Mouse (Mus musculus): ENCODE measurements around the gene Crtap.
"Not testable (repeated sequence)": the region's sequence is repeated elsewhere in the genome, so short reads cannot be mapped to it uniquely, and the experiment has no call there.

Gene Crtap

DNA sequence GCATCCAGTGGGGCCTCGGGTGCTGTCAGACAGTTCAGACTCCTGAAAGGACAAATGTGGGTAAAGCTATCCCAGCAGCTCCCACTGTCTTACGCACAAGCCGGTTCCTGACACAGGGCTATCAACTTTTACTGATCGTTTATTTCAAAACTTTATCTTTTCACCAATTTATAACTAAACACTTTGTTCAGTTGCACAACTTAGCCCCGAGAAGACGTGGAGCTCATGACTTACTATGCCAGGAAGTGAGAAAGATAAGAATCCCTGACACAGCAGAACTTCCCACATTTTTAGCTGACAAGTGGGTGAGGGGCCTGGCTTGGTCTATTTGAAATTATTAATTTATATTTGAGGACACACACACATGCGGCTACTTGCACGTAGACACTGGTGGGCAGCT, 4.2 kb upstream of the Crtap start:
- no peak for DNase-seq

GRCm38 (mm10) chr9:114394136-114394535, 3.7 kb upstream of the Crtap start:
- DNase-seq = not testable (repeated sequence)

- DNase-seq = no peak
These were observed 237 bp upstream of the Crtap start for GRCm38 (mm10) chr9:114390749-114391075.

DNA sequence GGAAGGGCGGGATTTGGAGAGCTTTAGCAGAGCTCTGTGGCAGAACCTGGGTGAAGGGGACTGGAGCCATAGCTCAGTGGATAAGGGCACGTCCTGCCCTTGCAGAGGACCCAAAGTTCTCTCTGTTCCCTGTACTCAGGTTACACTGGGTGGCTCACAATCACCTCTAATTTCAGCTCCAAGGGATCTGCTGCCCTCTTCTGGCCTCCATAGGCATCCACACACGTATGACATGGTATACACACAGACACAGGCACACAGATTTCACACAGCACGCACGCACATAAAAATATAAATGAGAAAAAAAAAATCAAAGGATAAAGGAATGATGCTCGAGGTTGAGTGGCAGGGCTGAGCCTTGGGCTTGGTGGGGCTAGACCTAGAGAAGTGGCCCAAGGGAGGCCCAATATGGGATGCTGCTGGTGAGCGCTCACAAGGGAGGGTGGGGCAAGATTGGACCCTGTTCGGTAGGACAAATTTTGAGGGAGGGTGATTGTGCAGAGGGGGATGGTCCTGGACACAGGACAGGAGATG, 1.0 kb downstream of the Crtap start:
- no peak for DNase-seq

- no peak for DNase-seq
These were observed 1.6 kb downstream of the Crtap start for GRCm38 (mm10) chr9:114388701-114389370.

DNA sequence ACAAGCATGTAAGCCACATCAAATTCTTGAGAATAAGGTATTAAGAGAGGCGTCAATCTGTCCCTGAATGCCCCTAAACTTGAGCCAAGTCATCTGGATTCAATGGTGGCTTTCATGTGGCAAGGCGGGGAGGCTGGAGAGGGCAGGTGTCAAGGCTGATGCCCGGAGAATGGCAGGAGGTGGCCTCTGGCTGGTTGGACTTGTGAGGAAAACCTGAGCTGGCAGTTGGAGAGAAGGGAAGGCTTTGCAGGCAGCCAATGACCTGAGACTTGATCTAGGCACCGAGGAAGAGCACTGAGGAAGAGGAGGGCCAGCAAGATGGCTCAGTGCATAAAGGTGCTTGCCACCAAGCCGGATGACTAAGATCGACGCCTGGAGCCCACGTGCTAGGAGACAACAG, 2.2 kb downstream of the Crtap start:
- no peak for DNase-seq

DNA sequence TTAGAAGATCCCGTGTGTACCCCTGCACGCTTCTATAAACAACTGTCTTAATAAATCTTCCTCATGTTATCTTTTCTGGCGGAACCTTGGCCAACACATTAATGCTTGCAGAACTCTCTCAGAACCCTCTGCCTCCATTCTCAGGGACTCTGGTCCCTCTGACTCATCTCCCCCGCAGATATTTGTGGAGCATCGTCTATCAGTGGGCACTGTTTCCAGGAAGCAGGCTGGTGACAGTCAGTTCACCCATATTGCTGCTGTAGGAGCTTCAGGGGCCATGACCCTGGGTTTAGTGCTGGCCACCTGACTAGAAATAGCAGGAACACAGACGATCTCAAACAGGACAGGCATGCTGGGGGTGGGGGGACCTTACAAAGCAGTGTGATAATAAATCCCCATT, 3.4 kb downstream of the Crtap start:
- no peak for DNase-seq

DNA sequence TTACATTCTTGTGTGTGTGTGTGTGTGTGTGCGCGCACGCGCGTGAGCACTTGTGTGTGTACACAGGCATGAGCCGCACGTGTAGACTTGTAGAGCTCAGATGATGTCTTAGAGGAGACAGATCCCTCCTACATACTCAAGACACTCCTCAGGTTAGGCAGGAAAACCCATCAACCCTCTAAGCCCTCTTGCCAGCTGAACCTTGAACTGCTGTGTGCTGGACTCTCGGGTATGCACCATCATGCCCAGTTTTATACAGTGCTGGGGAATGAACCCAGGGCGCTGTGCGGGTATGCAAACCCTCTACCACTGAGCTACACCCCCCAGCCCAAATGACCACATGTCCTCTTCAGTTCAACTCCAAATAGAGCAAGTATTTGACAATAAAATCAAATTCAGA, 5.3 kb downstream of the Crtap start:
- DNase-seq = peak; percentile 58

DNA sequence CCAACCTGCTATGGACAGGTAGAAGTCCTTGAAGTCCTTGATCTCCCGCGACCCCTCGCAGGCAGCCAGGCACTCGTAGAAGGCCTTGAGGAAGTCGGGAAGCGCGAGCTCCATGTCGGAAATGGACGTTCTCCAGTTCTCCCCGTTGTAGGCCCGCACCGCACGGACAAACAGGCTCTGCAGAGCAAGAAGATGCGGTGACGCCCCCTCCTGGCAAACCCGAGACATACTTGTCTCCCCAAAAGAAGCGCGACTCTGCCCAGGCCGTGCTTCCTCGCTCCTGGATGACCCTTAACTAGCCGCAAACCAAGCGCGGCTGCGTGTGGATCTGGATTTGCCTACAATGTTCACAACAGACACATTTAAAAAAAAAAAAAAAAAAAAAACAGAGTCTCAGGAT, 5.8 kb downstream of the Crtap start:
- no peak for DNase-seq

DNA sequence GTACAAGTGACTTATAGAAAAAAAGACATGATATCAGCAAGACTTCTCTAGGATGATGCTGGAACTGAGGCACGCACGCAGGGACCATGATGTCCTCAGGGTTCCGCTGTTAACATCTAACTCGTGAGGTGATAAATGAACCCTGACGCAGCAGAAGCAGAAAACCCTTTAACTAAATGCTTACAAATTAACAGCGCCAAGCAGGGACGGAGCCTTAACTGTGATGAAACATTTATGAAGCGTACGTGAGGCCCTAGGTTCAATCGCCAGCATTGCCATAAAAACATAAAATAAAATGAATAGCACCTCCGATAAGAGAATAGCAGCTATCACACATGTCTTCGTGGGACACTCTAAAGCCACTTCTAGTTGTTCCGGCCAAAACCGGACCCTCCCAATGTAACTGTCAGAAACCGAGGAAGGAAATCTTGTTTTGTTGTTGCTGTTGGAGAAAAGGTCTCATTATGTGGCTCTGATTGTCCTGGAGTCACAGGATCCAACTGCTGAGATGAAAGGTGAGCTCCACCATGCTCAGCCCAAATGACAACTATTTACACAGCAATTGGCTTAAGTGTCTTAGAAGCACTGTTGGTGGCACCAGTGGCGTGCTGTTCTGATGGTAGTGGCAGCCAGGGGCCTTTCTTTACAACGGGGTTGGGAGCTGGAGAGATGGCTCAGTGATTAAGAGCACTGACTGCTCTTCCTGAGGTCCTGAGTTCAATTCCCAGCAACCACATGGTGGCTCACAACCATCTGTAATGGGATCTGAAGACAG, 7.4 kb downstream of the Crtap start:
- no peak for DNase-seq

- peak; percentile 19 for DNase-seq
These were observed 9.4 kb downstream of the Crtap start for GRCm38 (mm10) chr9:114380881-114381733.

- DNase-seq = peak; percentile 33
These were observed 10.6 kb downstream of the Crtap start for GRCm38 (mm10) chr9:114379871-114380270.

DNA sequence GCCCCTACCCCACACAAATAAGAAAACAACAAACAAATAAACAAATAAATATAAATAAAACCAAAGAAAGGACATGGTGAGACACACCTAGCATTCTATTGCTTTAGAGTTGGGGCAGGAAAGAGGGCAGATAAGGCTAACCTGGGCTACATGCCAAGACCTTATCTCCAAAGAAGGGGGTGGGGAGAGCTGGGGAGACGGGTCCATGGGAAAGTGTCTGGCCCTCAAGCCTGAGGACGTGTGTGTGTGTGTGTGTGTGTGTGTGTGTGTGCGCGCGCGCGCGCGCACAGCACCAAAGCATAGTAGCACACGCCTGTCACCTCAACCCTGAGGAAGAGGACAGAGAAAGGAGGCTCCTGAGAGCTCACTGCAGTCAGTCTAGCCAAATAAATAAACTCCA, 13.3 kb downstream of the Crtap start:
- no peak for DNase-seq

- DNase-seq = no peak
These were observed 15.1 kb downstream of the Crtap start for GRCm38 (mm10) chr9:114375276-114375962.

- not testable (repeated sequence) for DNase-seq
These were observed 18.8 kb downstream of the Crtap start for GRCm38 (mm10) chr9:114371717-114372116.

DNA sequence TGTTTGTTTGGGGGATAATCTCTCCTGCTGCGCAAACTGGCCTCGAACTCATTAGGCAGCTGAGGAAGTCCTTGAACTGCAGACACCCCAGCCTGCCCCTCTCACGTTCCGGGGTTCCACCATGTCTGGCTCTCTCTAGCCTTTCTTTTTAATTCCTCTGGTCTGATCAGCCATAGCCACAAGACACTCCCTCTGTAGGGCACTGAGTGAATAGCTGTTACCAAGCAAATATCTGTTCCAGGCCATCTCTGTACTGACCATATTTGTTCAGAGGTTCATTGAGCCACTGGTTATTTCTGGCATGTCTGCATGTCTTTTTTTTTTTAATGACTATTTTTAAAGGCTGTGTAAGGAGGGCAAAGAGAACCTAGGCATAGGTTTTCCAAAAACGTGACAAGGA, 21.1 kb downstream of the Crtap start:
- not testable (repeated sequence) for DNase-seq

DNA sequence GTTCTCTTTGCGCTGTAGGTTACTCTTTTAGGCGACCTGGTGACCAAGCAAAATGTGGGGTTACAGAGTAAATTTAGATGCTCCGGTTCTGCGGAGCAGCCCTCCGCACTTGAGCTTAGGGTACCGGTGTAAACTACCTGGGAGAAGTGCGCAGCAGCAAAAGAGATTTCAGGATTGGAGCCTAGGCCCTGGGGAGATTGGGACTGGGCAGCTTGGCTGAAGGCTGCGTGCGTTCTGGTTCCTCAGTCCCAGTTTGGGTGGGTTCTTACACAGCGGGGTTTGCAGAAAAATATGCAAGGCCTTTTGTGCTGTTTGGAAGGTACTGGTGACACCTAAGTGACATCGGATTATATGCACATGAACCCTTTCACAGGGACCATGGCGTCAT, 22.0 kb downstream of the Crtap start:
- DNase-seq = no peak

- peak; percentile 75 for DNase-seq
These were observed 22.5 kb downstream of the Crtap start for GRCm38 (mm10) chr9:114367783-114368470.

- DNase-seq = not testable (repeated sequence)
These were observed 60.6 kb downstream of the Crtap start, which contains the start of gene Bcl2a1c for GRCm38 (mm10) chr9:114329855-114330254. TSS of gene Bcl2a1c (plus strand) at chr9:114330135.

DNA sequence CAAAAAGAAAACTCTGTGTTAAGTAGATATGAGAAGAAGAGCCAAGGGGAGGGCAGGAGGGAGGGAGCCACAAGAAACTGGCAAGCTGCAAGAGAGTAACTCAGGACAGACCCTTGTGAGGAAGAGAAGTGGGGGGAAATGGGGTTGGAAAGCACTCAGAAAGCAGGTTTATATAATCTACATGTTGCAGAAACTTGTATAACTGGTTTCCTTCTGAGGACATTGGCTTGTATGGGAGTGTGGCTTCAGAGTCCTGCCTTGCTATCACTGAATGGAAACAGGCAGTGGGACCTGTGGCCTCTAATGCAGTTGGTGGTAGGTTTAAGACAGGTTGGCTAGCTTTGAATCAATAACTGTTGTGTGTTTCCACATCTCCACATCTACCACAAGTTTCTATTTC, 62.1 kb downstream of the Crtap start:
- not testable (repeated sequence) for DNase-seq

DNA sequence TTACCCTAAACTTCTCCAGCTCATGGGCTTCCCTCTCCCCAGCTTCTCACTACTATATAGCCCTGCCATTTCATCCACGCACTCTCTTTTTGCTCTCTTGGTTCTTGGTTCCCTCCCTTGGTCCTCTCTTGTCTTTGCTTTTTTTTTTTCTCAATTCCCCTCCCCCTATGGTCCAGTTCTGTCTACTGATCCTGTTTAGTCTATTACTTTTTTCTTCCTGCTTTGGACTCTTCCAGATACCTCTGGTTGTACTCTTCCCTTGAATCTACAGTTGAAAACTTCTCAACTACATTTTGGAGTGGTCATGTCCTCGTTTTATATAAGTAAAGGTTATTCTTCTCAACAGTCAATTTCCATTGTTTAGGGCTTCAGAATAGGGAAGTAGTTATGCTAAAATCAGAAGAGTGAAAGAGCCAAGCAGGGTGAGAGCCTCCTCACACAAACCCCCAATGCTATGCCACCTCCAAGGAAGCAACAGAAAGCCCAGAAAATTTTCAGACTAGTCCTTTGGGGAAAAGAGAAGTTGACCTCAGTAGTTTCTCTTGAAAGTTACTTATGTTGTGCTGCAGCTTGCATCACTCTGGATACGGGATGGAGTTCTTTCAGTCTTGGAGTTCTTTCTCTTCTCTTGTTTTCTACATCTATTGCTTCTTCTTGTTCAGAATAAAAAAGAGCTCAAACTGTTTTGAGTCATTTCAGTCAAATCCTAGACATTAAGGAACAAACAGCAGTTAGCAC, 64.3 kb downstream of the Crtap start:
- no peak for DNase-seq
